Mouse (Mus musculus) neural tube, embryonic 15.5 days (tissue): ENCODE results near the gene Pp2d1. TPM values are rescaled to one million over a fixed set of nuclear protein-coding genes. Genes with fewer than 3 reads are reported as not detected.

Experiments used
- ATAC-seq: fragments of 200-750 bp; cut with Nextera tagmentation; 2 replicates; pipeline ENCODE4 v1.8.0; 2017; ENCODE audit warnings: mild to moderate bottlenecking, moderate TSS enrichment, moderate library complexity; ENCODE audit not compliant: low FRiP score
- H3K27ac ChIP-seq: fragments of 300-500 bp; sonication (generic); replicated peaks from 2 replicates; pipeline ENCODE4 v1.5.1; 2015; ENCODE audit warnings: mild to moderate bottlenecking, inconsistent platforms
- H3K27me3 ChIP-seq: fragments of 300-500 bp; sonication (generic); replicated peaks from 2 replicates; pipeline ENCODE4 v1.6.1; 2015; ENCODE audit warnings: inconsistent platforms
- H3K36me3 ChIP-seq: fragments of 300-500 bp; sonication (generic); 2 replicates; pipeline ENCODE4 v1.6.1; 2015; ENCODE audit warnings: inconsistent platforms
- H3K4me1 ChIP-seq: fragments of 300-500 bp; sonication (generic); 2 replicates; pipeline ENCODE4 v1.6.1; 2015; ENCODE audit warnings: inconsistent platforms
- H3K4me2 ChIP-seq: fragments of 300-500 bp; sonication (generic); 2 replicates; pipeline ENCODE4 v1.6.1; 2015; ENCODE audit warnings: inconsistent platforms, mild to moderate bottlenecking, moderate library complexity
- H3K4me3 ChIP-seq: fragments of 300-500 bp; sonication (generic); replicated peaks from 2 replicates; pipeline ENCODE4 v1.5.1; 2015; ENCODE audit warnings: mild to moderate bottlenecking, inconsistent platforms
- H3K9ac ChIP-seq: fragments of 300-500 bp; sonication (generic); replicated peaks from 2 replicates; pipeline ENCODE4 v1.6.1; 2015; ENCODE audit warnings: mild to moderate bottlenecking, inconsistent platforms
- H3K9me3 ChIP-seq: fragments of 300-500 bp; sonication (generic); replicated peaks from 2 replicates; pipeline ENCODE4 v1.6.1; 2016; ENCODE audit warnings: inconsistent platforms
- WGBS: fragments of 180-500 bp; shearing (Covaris S2); methylation state at CpG from one replicate; pipeline ENCODE4 v1.1.7; 2015; ENCODE audit warnings: mixed read lengths; 5-methylcytosine and 5-hydroxymethylcytosine counted together
- polyA plus RNA-seq: library from polyadenylated mRNA; unstranded; fragments of >200 nt; fragmentation: Nextera tagmentation; extraction: Ambion mirVana; gene quantifications from 2 replicates; pipeline ENCODE4 v1.2.1, GENCODE M21; 2015

Gene Pp2d1
- polyA plus RNA-seq, 1 experiment from 2014 or later = 0.44 TPM

DNA sequence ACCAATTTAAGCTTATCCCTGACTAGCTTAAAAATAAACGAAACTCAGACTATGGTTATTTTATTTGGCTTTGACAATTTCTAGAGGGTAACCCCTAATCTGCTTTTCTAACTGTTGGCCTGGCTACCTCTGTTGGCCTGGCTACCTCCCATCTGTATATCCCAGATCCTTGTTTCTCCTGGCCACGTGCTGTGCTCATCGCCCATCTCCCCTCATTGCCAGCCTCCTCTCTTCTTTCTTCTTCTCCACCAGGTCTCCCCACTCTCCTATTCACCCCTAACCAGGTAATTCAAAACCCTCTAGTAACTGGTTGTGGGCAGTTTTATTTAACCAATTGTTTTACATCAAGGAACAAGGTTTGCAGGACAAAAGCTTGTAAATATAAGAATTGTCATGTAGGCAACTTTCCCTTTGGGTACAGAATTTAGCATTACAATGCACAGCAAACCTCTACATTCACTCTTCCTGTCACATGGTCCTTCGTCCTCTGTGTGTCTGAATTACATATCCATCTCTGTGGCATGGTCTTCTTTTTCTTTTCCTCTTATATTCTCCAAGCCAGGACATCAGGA lies 22.3 kb upstream of the Pp2d1 start:
- Histone ChIP-seq H3K4me1 (peaks cover 9% of the 10 kb centered on the region), H3K9ac (no peak overlapping the region), H3K36me3 (no peaks in the 10 kb centered on the region), H3K9me3 (no peaks in the 10 kb centered on the region), H3K27ac (no peak overlapping the region), H3K4me2 (no peak overlapping the region), H3K27me3 (no peaks in the 10 kb centered on the region), H3K4me3 (no peak overlapping the region)
- WGBS = 78% methylated on average over 4 of the region's 4 CpGs
- no peak for ATAC-seq

DNA sequence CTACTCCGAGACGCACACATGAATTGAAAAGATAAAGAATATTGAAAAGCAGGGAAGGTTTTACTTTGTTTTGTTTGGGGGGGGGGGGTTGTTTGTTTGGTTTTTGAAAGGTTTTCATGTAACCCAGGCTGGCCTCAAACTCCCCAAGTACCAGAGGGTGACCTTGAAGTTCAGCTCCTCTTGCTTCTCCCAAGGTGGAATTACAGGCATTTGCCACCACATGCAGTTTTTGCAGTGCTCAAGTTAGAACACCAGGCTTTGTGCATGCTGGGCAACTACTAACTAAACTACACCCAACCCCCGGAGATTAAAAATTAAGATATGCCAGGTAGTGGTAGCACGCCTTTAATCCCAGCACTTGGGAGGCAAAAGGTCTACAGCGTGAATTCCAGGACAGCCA lies 20.4 kb upstream of the Pp2d1 start:
- no peak overlapping the region for H3K4me3 ChIP-seq
- H3K36me3 ChIP-seq = no peaks in the 10 kb centered on the region
- H3K9ac ChIP-seq = no peak overlapping the region
- no peaks in the 10 kb centered on the region for H3K9me3 ChIP-seq
- no peaks in the 10 kb centered on the region for H3K4me1 ChIP-seq
- ATAC-seq = no peak
- H3K4me2 ChIP-seq = no peak overlapping the region
- H3K27me3 ChIP-seq = no peaks in the 10 kb centered on the region
- no peak overlapping the region for H3K27ac ChIP-seq
- 94% methylated on average over 5 of the region's 5 CpGs for WGBS

DNA sequence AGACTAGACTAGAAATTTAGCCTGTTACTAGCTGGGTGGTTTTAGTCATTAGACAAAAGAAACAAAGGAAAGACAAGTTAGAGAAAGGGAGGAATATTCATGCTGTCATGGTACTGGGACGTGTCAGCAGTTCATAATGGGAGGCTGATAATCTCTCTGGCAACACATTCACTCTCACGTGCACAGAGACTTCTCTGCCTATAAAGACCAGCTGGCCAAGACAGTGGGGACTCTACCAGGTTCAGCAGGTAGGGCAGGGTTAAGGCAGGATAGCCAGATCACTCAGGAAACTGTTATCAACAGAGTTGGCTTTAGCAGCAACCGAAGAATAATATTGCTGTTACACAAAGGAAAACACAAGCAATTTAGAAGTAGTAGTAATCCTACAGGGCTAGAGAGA lies 18.2 kb upstream of the Pp2d1 start:
- Histone ChIP-seq H3K9ac (no peak overlapping the region), H3K4me3 (no peak overlapping the region), H3K27ac (no peak overlapping the region), H3K4me1 (no peaks in the 10 kb centered on the region), H3K4me2 (no peak overlapping the region), H3K27me3 (no peaks in the 10 kb centered on the region), H3K9me3 (no peaks in the 10 kb centered on the region), H3K36me3 (no peaks in the 10 kb centered on the region)
- 62% methylated on average over 3 of the region's 3 CpGs for whole genome bisulfite sequencing
- no peak for ATAC-seq

DNA sequence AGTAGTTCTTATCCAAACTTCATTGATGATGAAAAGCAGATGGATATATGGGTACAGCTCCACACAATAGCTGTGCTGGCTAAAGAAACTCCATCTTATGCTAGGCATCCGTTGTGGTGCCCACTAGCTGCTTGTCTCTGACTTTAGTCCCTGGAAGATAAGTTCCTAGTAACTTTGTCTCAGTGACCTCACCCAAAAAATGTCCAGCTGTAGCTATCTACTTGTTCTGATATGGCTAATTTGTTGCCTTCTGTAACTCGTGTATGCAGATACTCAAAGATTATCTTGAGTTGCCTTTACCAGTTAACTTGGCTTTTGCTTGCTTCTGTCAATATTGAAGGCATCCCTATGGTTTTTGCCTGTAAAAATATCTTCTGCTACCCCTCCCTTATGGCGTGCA lies 15.6 kb upstream of the Pp2d1 start:
- Histone ChIP-seq H3K9me3 (no peaks in the 10 kb centered on the region), H3K27me3 (no peaks in the 10 kb centered on the region), H3K9ac (no peak overlapping the region), H3K4me2 (no peak overlapping the region), H3K4me1 (no peaks in the 10 kb centered on the region), H3K4me3 (no peak overlapping the region), H3K27ac (no peak overlapping the region), H3K36me3 (no peaks in the 10 kb centered on the region)
- no peak for ATAC-seq
- 85% methylated on average over 3 of the region's 3 CpGs for WGBS

DNA sequence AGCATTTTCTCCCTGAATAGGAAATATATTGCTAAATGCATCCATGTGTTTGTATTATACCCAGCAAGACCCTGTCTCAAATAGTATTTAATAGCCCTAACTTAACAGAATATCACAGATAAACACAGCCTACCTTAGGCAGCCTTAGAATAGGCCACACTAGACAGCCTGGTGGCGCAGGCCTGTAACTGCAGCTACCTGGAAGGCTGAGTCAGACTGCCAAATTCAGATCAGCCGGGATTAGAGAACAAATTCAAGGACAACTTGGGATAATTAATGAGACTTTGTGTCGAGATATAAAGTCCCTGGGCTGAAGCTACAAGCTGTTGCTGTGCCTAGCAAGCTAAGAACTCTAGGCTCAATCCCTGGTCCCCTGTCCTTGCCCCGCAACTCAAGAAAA lies 14.8 kb upstream of the Pp2d1 start:
- 75% methylated on average over 4 of the region's 4 CpGs for WGBS
- no peaks in the 10 kb centered on the region for H3K27me3 ChIP-seq

DNA sequence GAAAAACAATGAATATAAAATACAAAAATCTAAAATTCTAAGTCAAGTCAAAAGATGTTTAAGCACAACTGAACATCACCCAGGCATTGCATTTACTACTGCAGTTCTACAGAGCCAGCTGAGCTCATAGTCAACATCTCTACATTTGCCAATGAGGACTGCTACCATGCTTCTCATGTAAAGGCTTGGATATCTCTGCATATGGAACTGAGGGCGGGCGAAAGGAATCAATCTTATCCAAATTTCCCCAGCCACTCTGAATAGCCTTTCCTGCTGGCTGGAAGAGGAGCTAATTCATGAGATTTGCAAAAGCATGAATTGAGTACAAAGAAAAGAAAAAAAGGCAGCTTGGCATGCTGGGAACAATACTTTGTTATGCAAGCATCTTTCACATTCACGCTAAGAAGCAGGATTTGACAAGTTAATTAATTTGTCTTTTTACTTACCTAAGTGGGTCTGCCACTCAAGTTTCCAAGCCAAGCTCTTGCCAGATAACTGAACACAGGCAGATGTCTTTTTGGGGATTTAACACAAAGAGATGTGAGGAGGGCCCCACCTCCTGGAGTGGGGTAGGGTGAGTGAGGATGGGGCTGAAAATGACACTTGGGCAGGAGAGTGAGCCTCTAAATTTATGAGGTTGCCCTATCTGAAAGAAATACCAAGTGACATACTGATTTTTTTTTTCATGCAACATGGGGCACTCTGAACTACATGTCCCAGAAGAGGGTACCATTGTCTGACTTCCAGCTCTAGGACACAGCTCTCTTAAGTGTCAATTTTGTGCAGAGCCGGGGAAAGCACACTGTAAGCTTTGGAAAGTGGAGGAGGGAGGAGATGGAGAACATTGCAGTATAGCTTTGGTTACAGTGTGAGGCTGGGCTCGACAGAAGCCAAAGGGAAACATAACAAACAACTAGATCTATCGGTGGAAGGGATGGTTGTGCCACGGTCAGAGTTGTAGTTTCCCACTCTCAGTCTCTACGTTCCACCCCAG lies 12.4 kb upstream of the Pp2d1 start:
- Histone ChIP-seq H3K4me1 (no peaks in the 10 kb centered on the region), H3K27ac (no peak overlapping the region), H3K36me3 (no peaks in the 10 kb centered on the region), H3K4me3 (no peak overlapping the region), H3K27me3 (no peaks in the 10 kb centered on the region), H3K9me3 (no peaks in the 10 kb centered on the region), H3K9ac (no peak overlapping the region), H3K4me2 (no peak overlapping the region)
- ATAC-seq = no peak
- WGBS = 61% methylated on average over 8 of the region's 8 CpGs

More for the DNA sequence above, 14.8 kb upstream of the Pp2d1 start:
- H3K9me3 ChIP-seq = no peaks in the 10 kb centered on the region
- H3K4me3 ChIP-seq = no peak overlapping the region
- no peaks in the 10 kb centered on the region for H3K4me1 ChIP-seq
- H3K36me3 ChIP-seq = no peaks in the 10 kb centered on the region
- ATAC-seq = no peak
- no peak overlapping the region for H3K9ac ChIP-seq
- H3K27ac ChIP-seq = no peak overlapping the region
- H3K4me2 ChIP-seq = no peak overlapping the region

DNA sequence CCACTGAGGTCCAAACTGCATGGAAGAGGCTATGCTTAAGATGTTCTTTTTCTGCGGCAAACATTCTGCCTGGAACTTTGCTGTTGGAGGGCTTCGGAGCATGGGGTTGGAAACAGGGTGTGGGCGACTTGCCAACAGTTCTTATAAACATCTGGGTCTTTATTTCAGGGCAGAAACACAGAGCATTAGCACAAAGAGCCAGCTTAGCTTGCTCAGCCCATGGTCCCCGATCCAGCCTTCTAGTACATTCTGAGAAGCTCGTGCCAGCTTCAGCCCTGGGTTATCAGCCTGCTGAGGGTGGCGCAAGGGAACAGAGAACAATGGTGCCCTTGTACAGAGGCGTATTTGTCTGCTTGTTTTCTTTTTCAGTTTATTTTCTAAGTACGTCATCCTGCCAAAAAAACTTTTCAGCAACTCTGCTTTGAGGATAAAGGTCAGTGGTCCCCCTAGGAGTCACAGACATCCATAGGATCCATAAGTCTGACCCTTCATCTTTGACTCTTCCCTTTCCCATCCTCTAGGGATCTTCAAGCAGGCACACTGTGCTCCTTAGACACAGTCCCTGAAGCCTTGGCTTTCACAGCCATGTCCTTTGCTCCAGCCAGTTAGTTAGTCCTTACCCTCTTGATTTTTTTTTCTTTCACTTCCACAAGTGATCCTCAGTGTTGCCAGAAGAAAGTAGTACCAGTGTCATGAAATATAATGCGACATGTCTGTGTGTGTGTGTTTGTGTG lies 4.5 kb upstream of the Pp2d1 start:
- 70% methylated on average over 9 of the region's 9 CpGs for WGBS
- H3K27ac ChIP-seq = no peak overlapping the region

DNA sequence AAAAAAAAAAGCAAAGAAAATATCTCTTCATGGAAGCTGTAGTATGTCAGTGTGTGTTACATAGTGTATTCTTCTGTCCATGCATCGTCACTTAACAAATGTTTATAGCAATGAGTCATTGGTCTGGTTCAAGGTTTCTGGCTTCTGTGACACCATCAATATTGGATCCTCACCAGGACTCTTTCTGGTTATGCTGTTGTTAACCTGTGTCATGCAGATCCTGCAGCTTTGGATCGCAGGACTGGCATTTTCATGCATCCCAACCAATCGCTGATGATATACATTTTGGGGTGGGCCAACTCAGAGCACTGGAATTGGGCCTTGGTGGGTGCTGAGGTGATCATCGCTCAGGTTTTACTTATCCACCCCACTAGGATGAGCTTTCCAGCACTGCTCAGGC lies 3.3 kb upstream of the Pp2d1 start:
- Histone ChIP-seq H3K9me3 (no peaks in the 10 kb centered on the region), H3K9ac (no peak overlapping the region), H3K27ac (no peak overlapping the region), H3K4me2 (no peak overlapping the region), H3K27me3 (no peaks in the 10 kb centered on the region), H3K4me3 (no peak overlapping the region), H3K4me1 (no peaks in the 10 kb centered on the region), H3K36me3 (no peaks in the 10 kb centered on the region)
- 97% methylated on average over 4 of the region's 4 CpGs for WGBS
- ATAC-seq = no peak

More for the DNA sequence above, 4.5 kb upstream of the Pp2d1 start:
- H3K4me1 ChIP-seq = no peaks in the 10 kb centered on the region
- H3K9ac ChIP-seq = no peak overlapping the region
- H3K36me3 ChIP-seq = no peaks in the 10 kb centered on the region
- ATAC-seq = no peak
- no peak overlapping the region for H3K4me2 ChIP-seq
- no peak overlapping the region for H3K4me3 ChIP-seq
- no peaks in the 10 kb centered on the region for H3K27me3 ChIP-seq
- no peaks in the 10 kb centered on the region for H3K9me3 ChIP-seq

DNA sequence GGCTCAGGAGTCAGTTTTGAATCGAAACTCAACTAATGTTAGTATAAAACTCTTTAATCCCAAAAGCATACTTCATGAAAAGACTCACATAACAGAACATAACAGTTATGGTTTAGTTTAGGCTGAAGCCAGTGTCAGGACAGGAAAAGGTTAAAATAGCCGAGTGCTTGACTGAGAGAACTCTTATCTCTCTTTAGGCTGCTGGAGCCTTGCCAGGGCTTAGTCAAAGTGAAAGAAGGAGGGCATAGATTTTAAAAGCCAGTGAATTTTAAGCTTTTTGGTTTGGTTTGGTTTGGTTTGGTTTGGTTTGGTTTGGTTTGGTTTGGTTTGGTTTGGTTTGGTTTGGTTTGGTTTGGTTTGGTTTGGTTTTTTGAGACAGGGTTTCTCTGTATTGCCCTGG lies 6.8 kb downstream of the Pp2d1 start:
- no peak for ATAC-seq

DNA sequence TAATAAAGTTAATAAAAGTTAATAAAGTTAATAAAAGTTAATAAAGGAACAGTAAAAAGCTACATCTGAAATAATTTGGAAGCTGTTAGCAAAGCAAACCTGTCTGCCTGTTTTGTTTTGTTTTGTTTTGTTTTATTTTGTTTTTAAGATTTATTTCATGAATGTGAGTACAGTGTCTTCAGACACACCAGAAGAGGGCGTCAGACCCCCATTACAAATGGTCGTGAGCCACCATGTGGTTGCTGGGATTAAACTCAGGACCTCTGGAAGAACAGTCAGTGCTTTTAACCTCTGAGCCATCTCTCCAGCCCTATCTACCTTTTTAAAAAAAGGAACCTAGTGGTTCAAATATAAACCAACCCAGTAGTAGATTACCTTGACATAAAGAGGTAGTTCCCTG lies 8.1 kb downstream of the Pp2d1 start:
- no peak for ATAC-seq
- H3K27me3 ChIP-seq = no peaks in the 10 kb centered on the region
- WGBS = 58% methylated on average over 2 of the region's 2 CpGs
- H3K9me3 ChIP-seq = no peaks in the 10 kb centered on the region
- H3K9ac ChIP-seq = no peak overlapping the region
- H3K36me3 ChIP-seq = no peaks in the 10 kb centered on the region
- no peaks in the 10 kb centered on the region for H3K4me1 ChIP-seq
- H3K4me2 ChIP-seq = no peak overlapping the region
- H3K27ac ChIP-seq = no peak overlapping the region
- H3K4me3 ChIP-seq = no peak overlapping the region

More for the DNA sequence above, 6.8 kb downstream of the Pp2d1 start:
- Histone ChIP-seq H3K4me1 (no peaks in the 10 kb centered on the region), H3K9me3 (no peaks in the 10 kb centered on the region), H3K27me3 (no peaks in the 10 kb centered on the region), H3K9ac (no peak overlapping the region), H3K4me2 (no peak overlapping the region), H3K36me3 (no peaks in the 10 kb centered on the region), H3K4me3 (no peak overlapping the region), H3K27ac (no peak overlapping the region)
- WGBS = 79% methylated on average over 2 of the region's 2 CpGs

DNA sequence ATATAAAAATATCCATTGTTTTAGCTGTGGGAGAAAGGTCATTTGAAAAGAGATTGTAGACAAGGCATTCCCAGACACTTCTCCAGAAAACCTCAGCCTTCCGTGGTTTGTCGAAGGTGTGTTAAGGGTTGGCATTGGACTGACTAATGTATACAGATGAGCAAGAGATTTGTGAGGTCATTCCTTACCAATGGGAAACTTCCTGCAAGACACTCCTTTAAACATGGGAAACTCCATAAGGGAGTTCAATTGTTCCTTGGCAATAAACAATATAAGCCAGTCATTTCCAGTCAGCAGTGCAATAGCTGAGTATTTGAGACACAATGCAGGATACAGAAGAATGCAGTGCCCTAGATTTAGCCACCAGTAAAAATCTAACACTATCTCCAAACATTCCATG lies 11.2 kb downstream of the Pp2d1 start:
- Histone ChIP-seq H3K4me1 (no peaks in the 10 kb centered on the region), H3K9me3 (no peaks in the 10 kb centered on the region), H3K36me3 (no peaks in the 10 kb centered on the region), H3K9ac (no peak overlapping the region), H3K4me3 (no peak overlapping the region), H3K27me3 (no peaks in the 10 kb centered on the region), H3K4me2 (no peak overlapping the region), H3K27ac (no peak overlapping the region)
- 88% methylated on average over 2 of the region's 2 CpGs for WGBS
- ATAC-seq = no peak

DNA sequence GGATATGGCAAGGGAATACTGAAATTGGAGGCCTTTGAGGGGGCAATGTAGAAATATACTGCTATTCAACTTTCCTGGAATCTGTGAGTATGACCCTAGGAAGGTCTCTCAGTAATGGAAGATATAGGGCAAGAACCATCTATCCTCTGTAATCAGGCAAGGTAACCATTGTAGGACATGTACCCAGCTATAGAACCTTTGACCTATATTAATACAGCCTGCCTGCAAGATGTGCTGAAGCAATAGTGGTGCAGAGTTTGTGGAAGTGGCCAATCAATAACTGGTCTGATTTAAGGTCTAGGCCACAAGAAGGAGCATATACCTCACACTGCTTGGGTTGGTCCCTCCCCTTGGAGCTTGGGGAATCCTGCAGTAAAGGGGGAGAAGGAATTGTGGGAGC lies 18.7 kb downstream of the Pp2d1 start:
- Histone ChIP-seq H3K36me3 (peaks cover 5% of the 10 kb centered on the region; the same call in 1 of the 2 replicates), H3K4me2 (no peak overlapping the region), H3K27ac (no peak overlapping the region), H3K4me3 (no peak overlapping the region), H3K27me3 (no peaks in the 10 kb centered on the region), H3K9ac (no peak overlapping the region), H3K9me3 (no peaks in the 10 kb centered on the region), H3K4me1 (no peaks in the 10 kb centered on the region)
- ATAC-seq = no peak
